Mouse (Mus musculus): ENCODE data around the gene Thtpa. TPM values are rescaled to one million over a fixed set of nuclear protein-coding genes. Genes with fewer than 3 reads are reported as not detected.

Gene Thtpa
- polyA plus RNA-seq, 2 experiments from 2014 or later, result 11.6 to 17.9 TPM

DNA sequence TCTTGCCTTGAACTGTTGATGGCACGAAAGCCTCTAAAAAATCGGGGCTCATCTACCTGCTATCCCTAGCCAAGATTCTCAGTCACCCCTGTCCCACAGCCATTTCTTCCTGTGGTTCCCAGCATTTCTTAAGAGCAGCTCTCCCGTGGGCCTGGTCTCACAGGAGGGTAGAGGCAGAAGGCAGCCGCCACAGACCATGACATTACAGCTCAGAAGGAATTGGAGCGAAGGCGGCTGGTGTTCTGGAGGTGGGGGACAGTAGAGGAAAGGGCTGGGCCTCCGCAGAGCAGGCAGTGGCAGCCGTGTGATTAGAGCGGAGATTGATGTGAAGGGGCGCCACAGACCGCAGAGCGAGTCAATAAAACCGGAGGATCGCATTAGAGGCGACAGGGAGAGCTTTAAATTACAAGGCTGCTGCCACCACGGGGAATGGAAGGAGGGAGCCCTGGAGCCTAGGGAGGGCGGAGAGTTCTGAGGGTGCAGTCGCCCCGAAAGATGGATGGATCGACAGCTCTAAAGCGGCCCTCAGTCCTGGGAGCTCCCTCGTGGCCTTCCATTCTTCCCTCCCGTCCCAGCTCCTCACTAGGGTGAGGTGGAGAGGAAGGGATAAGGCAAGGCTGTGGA, 16.1 kb upstream of the Thtpa start:
- no peak for ATAC-seq

DNA sequence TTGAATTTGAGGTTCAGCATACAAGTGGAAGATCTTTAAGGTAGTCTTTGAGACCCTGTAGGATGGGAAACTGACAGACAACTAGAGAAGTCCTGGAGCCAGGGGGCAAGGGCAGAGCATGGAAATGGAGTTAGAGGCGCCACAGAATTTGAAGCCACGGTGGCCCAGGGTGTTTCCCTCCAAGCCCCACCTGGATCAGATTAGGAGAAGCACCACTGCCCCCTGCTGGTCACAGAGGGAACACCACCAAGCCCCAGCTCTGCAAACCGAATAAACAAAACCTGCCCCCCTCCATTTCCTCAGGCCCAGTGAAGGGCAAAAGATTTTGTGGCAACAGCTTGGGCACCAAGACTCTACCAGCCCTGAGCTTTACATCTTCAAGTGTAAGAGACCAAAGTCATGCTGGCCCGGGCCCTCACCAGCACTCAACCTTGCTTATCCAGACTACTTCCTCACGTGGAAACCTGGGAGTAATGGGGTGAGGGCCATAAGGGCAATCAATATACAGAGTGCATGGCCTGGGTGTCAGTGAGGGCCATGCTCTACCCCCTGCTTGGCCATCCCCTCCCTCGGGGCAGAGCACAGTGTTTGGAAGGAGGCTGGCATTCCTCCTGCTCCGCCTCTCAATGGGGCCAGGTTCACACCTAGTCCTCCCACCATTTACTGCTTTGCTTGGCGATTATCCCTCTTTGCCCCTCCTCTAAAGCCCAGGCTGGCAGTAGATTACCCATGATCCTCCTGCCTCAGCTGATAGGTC, 15.2 kb upstream of the Thtpa start:
- ATAC-seq, result peak; percentile 80

DNA sequence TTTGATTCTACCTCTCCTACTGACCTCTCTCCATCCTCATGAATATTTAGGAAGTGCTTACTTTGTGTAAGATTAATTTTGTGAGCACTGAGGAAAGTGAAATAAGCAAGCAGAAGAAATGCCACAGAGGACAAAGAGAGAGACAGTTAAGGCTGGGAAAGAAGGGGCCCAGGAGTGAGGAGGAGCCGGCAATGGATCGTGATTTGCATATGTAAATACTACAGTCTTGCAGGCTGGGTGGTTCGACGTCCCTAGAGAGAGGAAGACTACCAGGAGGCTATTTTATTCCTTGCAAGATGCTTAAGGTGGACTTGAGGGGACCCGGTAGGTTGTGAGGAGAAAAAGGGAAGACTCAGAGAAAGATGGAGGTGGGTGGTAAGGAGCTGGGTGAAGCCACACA, 13.5 kb upstream of the Thtpa start:
- ATAC-seq, result no peak

DNA sequence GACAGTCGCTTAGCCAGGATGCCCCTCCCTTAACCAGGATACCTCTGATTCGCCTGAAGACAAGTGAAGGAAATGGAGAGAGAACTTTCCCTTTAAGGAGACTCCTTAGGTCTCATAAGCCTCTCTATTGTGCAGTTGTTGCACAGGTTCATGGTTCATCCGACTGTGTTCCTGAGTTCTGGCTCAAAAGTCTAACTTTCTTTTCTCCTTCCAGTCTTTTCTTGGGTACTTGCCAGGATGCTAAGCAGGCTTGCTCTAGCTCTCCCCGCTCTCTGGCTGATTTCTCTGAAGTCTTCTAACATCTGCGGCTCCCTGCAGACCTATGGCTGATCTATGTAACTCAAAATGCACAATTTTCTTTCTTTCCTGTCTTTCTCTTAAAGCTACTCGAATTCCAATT, 11.1 kb upstream of the Thtpa start:
- no peak for ATAC-seq

DNA sequence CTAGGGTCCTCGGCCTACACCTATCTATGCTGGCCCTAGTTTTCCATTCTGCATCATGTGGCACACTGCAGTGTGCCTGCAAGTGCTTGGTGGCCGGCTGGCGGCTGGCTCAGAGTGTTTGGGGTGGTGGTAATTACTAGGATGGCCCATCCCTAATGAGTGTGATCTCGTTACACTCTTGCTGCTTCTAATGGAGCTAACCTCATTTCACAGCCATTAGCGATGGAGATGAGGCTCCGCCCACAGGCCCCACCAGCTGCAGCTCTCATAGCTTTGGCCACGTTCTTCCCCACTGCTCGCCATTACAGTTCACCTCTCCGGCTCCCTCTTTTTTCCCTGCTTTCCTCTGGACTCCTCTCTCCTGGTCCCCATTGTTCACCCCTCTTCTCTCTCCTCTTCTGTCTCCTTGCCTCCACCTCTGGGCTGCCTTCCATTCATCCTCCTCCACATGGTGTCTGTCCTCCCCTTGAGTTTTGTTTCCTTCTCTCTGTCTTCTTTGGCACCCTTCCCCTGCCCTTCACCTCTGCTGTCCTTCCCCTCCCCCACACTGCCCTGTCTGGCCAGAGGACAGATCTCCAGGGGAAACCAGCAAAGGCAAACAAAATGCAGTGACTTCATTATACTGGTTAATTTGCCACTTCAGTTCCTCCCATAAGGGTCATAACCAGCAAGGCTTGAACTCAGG, 9.1 kb upstream of the Thtpa start:
- ATAC-seq, result no peak

DNA sequence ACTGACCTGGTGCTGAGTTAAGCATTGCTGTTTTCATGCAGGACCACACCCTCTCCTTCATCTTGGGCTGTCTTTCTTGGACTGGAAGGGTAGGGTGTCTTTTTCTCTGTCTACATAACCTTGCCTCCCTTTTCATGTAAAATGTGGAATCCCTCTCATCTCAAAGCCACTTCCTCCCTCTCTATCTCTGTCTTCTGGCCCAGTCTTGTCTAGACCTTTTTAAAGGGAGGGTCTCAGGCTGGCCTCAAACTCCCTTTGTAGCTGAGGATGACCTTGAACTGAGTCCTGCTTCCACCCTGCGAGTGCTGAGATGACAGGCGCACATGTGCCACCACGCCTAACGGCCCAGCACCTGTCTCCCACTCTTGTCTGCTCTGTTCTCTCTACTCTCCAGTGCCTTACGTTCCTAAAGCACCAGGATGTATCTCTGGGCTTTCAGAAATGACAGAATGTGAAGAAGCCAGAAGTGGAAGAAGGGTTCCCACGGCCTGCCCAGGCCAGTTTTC, 8.5 kb upstream of the Thtpa start:
- no peak for ATAC-seq

DNA sequence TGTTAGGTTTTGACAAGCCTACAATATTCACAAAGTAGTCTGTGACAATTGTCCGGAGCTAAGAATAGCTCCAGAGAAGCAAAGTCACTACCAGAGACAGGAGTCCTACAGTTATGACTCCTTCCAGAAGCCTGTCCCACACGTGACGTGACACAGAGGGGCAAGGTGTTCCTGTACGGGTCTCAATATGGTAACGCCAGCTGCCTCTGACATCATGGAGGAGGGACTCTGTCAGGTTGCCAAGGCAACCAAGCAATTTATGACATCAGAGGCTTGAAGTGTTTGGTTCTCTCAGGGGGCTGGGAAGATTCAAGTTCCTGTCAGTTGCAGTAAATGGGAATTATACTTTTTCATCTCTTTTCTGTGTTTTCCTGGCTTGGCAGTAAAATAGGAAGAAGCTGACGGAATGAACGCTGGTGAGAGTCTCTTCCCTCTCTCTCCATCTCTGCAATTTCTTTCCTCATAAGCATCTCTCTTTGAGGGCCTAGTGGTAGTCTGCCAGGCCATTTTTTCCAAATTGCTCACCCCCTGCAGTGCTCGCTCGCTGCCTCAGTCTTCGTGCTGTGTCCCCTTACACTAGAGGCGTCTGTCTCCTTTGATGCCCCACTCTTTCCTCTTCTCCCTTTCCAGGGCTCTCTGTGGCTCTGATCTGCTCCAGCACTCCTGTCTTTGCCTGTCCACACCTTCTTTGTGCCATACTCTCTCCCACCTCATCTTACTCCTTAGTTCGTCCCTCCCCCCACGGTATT, 5.2 kb upstream of the Thtpa start:
- no peak for ATAC-seq

DNA sequence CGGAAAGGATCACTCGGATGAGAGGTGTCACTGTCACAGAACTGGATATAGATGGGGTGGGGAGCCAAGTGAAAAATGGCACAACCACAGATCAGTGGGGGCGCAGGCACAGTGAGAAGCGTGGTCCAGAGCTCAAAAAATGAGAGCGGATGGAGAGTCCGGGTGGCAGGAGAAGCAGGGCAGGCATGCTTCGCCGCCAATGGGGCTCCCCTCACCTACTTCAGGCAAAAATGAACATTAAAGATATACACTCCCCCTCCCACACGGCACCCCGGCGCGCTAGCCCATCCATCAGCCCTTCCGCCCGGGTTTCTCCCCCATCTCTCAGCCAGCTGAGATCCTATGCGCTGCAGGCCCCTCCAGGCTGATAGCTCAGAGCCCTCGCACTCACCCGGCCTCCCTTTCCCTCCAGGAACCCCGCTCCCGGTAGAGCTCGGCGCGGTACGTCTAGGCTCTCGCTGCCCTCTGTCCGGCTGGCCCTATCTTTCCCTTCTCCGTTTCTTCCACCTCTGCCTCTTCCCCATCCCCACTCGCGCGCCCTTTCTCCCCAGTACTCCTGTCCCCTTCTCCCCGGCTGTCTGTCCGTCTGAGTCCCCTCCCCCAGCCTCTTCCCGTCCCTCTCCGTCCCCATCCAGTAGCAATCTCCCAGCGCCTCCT, 3.2 kb upstream of the Thtpa start:
- ATAC-seq, result no peak

DNA sequence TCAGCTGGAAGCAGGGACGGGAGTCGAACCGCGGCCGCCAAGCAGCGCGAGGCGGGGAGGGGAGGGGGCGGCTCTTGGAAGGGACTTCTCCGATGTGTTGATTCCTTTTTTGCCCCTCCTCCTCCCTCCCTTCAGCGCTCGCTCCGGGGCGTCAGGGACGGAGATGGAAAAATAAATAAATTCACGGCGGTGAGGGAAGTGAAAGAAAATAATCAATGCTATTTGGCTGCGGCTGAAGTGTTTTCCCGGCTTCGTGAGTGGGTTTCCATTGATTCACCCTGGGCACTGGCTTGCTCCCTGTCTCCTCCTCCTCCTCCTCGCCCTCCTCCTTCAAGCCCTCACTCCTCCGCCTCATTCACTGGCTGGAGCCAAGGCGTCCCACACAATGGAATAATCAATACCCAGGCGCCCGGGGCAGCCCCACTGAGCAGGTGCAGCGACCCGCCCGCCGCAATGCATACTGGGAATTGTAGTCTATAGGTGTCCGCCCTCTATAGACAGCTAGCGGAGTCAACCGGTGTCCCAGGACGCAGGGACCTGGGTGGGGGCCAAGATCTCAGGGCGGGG, 2.5 kb upstream of the Thtpa start, which contains the start of gene Zfhx2:
TSS of gene Zfhx2 (minus strand) at position 314 of the 567 bp plus-strand sequence.
- peak; percentile 92 for ATAC-seq

DNA sequence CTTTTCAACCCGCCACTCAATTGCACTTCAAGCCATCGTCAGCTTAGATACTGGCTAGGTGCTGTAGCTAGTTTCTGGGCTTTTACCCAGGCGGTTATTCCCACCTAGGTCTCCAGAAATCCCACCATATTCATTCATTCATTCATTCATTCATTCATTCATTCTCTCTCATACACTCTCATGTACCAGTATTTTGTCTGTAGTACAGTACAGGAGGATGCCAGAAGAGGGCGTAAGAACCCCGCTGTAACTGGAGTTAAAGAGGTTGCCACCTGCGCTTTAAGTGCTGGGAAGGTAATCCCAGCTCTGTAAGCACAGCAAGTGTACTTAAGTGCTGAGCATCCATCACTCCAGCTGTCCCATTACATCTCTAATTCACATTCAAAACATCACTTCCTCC, 657 bp upstream of the Thtpa start:
- no peak for ATAC-seq

DNA sequence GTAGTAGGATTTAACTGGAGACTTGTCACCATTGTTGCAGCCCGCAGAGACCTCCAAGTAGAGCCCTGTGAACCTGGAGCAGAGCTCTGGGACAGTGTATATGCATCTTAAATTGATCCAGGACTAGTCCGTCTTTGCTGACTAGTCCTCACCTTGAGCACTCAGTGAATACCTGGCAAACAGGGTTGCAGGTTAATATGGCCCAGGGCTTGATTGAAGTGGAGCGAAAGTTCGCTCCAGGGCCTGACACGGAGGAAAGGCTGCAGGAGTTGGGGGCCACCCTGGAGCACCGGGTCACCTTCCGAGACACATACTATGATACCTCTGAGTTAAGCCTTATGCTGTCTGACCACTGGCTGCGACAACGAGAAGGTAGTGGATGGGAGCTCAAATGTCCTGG, 679 bp downstream of the Thtpa start:
- no peak for ATAC-seq

DNA sequence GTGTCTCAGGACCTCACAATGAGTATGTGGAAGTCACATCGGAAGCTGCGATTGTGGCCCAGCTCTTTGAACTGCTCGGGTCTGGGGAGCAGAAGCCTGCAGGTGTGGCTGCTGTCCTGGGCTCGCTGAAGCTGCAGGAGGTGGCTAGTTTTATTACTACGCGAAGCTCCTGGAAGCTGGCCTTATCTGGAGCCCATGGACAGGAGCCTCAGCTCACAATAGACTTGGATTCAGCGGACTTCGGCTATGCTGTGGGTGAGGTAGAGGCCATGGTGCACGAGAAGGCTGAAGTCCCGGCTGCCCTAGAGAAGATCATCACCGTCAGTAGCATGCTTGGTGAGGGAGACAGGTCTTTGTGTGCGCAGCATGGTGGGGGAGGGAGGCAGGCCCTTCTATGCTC, 1.1 kb downstream of the Thtpa start:
- ATAC-seq, result no peak

DNA sequence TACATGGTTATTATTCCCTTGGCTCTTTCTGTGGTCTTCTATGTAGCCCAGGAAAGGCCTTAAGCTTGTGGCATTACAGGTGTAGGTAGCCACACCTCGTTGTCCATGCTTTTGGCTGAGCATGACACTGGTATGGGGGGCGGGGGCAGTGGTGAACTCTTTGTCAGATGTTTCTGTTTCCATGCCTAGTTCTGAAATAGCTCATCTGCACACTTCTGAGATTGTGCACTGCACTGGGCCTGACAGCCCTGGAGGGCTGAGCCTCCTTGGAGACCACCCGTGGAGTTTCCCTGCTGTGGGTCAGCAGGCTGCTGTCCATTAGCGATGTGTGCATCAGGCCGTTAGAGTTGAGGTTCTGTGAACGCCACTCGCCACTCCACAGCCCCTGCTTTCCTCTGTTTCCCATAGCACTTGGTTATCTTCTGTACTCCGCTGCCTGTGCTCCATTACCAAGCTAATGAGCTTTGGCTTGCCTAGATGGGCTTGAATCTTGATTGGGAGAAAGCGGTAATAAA, 2.0 kb downstream of the Thtpa start:
- ATAC-seq, result no peak

DNA sequence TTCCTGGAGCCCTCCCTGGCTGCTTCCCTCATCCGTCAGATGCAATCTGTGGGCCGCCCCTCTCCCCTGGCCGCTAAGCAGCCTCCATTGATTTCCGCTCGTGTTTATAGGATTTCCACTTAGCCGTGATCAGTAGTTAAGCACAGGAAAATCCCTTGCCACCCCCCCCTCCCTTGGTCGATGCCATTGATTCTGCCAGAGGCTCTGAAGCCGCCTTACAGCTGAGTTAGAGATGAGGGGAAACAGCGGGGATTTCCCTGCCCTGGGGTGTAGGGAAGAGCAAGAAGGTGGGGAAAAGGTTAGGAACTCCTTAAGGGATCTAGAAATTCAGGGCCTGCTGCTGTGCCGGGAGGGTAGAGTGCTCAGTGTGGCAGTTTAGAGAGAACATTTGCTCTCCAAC, 3.1 kb downstream of the Thtpa start:
- peak; percentile 30 for ATAC-seq

DNA sequence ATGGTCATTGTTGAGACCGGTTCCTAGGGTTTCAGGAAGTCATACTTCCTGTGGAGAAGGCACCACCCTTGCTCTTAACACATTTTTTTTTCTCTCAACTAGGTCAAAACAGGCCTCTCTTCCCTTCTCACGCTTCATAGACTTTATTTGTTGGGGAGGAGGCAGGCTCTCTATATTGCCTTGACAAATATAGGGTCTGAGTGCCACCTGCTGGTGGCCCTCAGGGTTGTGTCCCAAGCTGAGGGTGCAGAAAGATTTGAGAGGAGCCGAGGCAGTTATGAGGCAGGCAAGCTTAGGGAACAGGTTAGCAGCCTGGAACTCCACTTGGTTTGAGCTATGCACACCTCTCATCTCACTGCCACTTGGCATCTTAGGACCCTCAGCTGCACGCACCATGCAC, 3.5 kb downstream of the Thtpa start:
- ATAC-seq, result peak; percentile 74

DNA sequence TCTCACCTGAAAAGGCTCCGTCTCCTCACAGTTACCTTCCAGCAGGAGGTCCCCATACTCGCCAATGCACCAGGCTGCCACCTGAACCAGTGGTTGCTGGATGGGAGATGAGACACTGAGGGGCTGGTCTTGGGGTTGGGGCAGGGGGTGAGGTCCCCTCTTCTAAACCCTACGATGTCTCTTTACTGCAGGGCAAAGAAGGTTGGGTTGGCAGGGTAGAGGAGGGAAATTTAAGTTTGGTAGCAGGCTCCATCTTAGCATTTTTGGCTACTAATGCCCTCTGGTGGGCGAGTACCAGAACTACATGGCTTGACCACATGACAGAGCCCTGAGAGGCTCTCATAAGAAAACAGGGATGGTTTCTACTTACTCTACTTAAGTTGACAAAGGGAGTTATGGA, 7.0 kb downstream of the Thtpa start:
- ATAC-seq, result no peak

DNA sequence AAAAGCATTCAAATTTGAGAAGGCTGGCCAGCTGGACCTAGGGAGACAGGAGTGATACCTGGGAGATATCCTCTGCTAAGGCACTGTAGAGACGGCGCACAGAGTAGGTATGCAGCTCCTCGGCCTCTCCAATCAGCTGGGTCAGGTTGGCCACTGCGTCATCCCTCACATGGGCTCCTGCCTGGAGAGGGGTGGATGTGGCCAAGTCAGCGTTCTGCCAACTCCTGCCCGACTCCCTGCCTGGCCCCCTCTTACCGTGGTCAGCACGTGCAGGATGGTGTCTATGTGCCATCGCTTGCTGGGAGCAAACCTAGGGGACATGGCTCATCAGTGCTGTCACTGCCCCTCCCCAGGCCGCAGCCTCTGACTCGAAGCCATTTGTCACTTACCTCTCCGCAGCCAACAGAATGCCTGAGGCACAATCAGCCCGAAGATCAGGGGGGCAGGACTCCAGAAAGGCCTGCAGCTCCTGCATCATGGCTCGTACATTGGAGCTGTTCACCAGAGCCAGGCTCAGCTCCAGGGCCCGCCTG, 7.7 kb downstream of the Thtpa start:
- ATAC-seq, result no peak

DNA sequence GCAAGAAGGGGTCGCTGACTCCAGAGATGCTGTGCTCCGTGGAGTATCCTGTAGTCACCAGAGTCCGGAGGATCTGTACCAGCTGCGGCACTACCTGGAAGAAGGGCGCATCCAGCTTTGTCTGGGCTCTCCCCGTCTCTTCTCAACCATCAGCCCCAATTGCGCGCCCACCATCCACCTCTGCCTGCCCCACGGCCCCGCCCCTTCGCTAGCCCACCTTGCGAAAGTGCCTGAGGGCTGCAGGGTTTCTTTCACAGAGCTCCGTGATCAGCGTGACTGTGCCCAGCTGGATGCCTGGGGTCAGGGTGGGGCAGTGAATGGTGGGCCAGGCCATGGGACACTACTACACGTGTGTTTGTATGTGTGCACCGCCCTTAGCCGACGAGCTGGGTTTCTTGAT, 9.8 kb downstream of the Thtpa start:
- no peak for ATAC-seq

DNA sequence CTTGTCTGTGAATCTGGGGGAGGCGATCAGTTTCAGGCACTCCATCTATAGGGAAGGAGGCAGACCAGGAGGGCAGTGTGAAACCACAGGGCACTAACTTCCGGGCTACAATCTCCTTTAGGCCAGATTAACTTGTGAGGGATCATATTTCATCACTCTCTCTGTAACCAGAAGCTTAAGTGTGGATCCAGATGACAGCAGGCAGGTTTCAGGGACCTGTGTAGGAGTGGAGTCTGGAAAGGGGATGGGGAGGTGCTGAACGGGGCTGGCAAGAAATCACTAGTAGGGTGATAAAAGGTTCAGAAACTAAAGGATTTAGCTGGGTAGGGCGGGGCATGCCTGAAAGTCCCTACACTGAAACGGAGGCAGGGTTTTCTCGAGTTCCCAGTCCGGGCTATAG, 10.8 kb downstream of the Thtpa start:
- no peak for ATAC-seq

DNA sequence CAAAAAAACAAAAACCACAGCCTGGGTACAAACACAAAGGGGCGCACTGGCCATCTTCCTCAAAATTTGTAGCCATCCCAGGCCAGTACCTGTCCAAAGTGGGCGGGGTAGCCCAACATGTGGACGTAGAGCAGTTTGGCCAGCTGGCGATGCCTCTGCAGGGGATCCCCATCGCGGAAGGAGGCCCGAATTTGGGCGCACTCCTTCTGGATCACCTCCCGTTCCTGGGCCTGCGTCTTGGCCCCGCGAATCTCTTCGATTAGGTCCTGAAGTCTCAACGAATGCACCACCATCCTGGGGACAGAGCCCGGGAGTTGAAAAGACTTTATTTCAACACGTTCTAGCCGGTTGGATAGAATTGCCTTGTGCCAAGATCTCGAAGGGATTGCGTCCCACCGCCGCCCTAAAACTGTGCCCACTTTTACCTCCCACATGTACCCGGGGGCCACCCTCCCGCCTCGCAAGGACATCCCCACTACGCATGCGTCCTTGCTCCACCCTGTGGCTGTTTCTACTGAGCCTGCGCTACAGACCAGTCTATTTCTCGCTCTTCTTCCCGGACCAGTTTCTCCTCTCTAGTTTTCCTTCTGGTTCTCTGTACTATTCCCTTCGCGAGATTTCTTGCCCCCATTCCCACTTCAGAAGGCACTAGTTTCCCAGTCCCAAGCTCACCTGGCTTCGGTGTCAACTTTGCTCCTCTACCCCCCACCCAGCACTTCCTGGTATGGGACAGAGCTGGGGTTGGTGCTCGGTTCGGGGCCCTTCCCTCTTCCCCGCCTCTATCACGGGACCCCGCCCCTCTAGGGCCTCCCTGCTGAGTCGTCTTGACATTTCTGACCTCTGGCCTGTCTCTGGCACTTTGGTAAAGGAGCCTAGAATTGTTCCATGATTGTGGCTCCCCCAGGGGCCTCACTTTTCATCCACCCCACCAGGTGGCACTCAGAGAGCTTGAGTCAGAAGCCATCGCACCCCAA, 11.5 kb downstream of the Thtpa start, which contains the start of gene Ap1g2:
TSS of gene Ap1g2 (minus strand) at position 758 of the 974 bp plus-strand sequence.
- peak; percentile 93 for ATAC-seq

Measured in CD4-positive, CD25-positive, alpha-beta regulatory T cell, adult 4 months (primary cell).